Mouse (Mus musculus) embryonic facial prominence, embryonic 13.5 days (tissue): ENCODE measurements around the gene Prap1. TPM values are rescaled to one million over a fixed set of nuclear protein-coding genes. Genes with fewer than 3 reads are reported as not detected.

Experiments used
- ATAC-seq: fragments of 200-750 bp; cut with Nextera tagmentation; 2 replicates; pipeline ENCODE4 v1.8.0; 2017; ENCODE audit warnings: low read depth; ENCODE audit not compliant: insufficient number of reproducible peaks, insufficient read depth, low FRiP score, low TSS enrichment
- H3K27ac ChIP-seq: fragments of 300-500 bp; sonication (generic); 2 replicates; pipeline ENCODE4 v1.5.1; 2015; ENCODE audit warnings: moderate library complexity, mild to moderate bottlenecking, inconsistent platforms
- H3K27me3 ChIP-seq: fragments of 300-500 bp; sonication (generic); 2 replicates; pipeline ENCODE4 v1.6.1; 2015; ENCODE audit warnings: mild to moderate bottlenecking, inconsistent platforms
- H3K36me3 ChIP-seq: fragments of 300-500 bp; sonication (generic); 2 replicates; pipeline ENCODE4 v1.6.1; 2015; ENCODE audit warnings: mild to moderate bottlenecking, inconsistent platforms
- H3K4me1 ChIP-seq: fragments of 300-500 bp; sonication (generic); 2 replicates; pipeline ENCODE4 v1.6.1; 2015; ENCODE audit warnings: inconsistent platforms
- H3K4me2 ChIP-seq: fragments of 300-500 bp; sonication (generic); 2 replicates; pipeline ENCODE4 v1.6.1; 2015; ENCODE audit warnings: moderate library complexity, mild to moderate bottlenecking, inconsistent platforms
- H3K4me3 ChIP-seq: fragments of 300-500 bp; sonication (generic); 2 replicates; pipeline ENCODE4 v1.5.1; 2015; ENCODE audit warnings: mild to moderate bottlenecking, inconsistent platforms
- H3K9ac ChIP-seq: fragments of 300-500 bp; sonication (generic); 2 replicates; pipeline ENCODE4 v1.6.1; 2015; ENCODE audit warnings: mild to moderate bottlenecking, inconsistent platforms
- H3K9me3 ChIP-seq: fragments of 300-500 bp; sonication (generic); 2 replicates; pipeline ENCODE4 v1.6.1; 2016; ENCODE audit warnings: inconsistent platforms
- WGBS: fragments of 180-500 bp; shearing (Covaris S2); methylation state at CpG from one replicate; pipeline ENCODE4 v1.1.7; 2015; ENCODE audit warnings: mixed read lengths; 5-methylcytosine and 5-hydroxymethylcytosine counted together
- polyA plus RNA-seq: library from polyadenylated mRNA; unstranded; fragments of >200 nt; fragmentation: Nextera tagmentation; extraction: Ambion mirVana; gene quantifications from 2 replicates; pipeline ENCODE4 v1.2.1, GENCODE M21; 2015

Prap1 gene
- polyA plus RNA-seq, 1 experiment from 2014 or later: not detected

DNA sequence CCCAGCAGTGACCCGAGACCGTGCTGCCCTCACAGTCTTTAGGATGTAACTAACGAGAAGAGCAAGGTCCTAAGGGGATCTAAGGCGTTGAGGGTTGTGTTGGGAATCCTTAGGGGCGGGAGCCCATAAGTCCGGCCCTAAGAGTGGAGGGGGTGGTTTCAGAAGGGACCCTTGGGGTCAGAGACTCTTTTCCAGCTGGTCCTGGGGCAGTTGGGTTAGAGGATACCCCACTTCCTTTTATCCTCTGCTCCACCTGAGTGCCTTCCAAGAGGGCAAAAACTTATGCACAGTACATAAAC lies 31.4 kb upstream of the Prap1 start:
- Histone ChIP-seq H3K36me3 (no peaks in the 10 kb centered on the region), H3K27ac (no peak overlapping the region), H3K4me3 (peak overlapping the region; percentile 49), H3K27me3 (peaks cover 94% of the 10 kb centered on the region), H3K4me1 (peaks cover 19% of the 10 kb centered on the region), H3K9ac (peak overlapping the region; percentile 67; the same call in 1 of the 2 replicates), H3K4me2 (peak overlapping the region; percentile 95), H3K9me3 (no peaks in the 10 kb centered on the region)
- no peak for ATAC-seq
- 3% methylated on average over 6 of the region's 6 CpGs for WGBS

DNA sequence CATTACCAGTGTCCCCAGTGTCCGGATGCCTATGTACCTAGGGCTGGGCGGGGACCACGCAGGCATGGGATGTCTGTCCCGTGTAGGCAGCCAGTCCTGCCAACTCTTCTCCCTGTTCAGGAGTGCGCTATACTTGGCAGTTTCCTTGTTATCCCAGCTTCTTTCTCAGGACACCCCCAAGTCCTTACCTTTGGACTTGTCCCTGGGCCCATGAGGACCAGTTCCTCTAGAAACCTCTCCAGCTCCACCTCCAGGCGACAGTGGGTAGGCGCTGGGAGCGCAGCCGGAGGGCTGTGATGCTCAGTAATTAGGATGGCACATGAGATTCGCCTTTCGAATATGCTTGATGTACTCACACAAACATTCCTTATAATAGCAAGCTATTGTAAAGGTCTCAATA lies 30.9 kb upstream of the Prap1 start:
- ATAC-seq: no peak
- peaks cover 19% of the 10 kb centered on the region for H3K4me1 ChIP-seq

DNA sequence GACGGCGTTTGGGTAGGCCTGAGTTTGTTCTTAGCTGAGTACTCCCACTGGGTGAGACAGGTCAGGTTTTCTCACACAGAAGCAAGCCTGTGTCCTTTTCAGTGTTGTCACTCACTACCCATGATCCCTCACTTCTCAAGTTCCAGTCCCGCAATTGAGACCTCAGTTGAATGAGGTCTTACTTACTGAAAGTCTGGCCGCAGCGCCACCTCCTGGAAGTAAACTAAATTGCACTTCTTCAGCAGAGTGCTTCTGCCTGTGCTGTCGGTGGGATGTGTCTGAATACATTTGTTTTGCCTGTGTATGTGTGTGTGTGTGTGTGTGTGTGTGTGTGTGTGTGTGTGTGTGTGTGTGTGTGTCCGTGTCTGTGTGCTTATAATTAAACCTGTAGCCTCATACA lies 30.1 kb upstream of the Prap1 start:
- peaks cover 80% of the 10 kb centered on the region for H3K27me3 ChIP-seq
- no peak for ATAC-seq
- WGBS: 21% methylated on average over 7 of the region's 7 CpGs
- no peak overlapping the region for H3K4me2 ChIP-seq
- H3K27ac ChIP-seq: no peak overlapping the region
- H3K4me1 ChIP-seq: peaks cover 18% of the 10 kb centered on the region
- no peaks in the 10 kb centered on the region for H3K36me3 ChIP-seq
- H3K9ac ChIP-seq: no peak overlapping the region
- H3K9me3 ChIP-seq: no peaks in the 10 kb centered on the region
- H3K4me3 ChIP-seq: no peak overlapping the region

More for the DNA sequence above, 30.9 kb upstream of the Prap1 start:
- H3K9me3 ChIP-seq: no peaks in the 10 kb centered on the region
- H3K27me3 ChIP-seq: peaks cover 88% of the 10 kb centered on the region
- H3K27ac ChIP-seq: no peak overlapping the region
- no peak overlapping the region for H3K4me2 ChIP-seq
- WGBS: 19% methylated on average over 11 of the region's 11 CpGs
- H3K4me3 ChIP-seq: no peak overlapping the region
- no peaks in the 10 kb centered on the region for H3K36me3 ChIP-seq
- H3K9ac ChIP-seq: no peak overlapping the region

DNA sequence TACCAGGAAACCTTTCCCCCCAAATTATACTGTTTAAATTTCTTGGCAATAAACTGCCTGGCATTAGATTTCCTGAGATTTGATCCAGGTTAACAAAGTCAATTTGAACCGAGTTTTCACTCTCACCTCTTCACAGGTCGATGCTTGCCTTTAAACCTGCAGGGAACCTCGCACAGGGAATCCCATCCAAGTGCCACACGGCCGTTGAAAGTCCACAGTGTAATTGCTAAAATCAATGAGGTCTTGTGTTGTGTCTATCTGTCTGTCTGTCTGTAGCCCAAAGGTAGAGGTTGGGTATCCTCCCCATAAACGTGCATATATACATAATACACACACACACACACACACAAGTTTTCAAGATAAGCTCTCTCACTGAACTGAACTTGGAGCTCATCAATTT lies 25.8 kb upstream of the Prap1 start:
- Histone ChIP-seq H3K9ac (no peak overlapping the region), H3K4me2 (no peak overlapping the region), H3K27ac (no peak overlapping the region), H3K27me3 (peaks cover 66% of the 10 kb centered on the region), H3K4me1 (no peaks in the 10 kb centered on the region; the same call in 1 of the 2 replicates), H3K4me3 (no peak overlapping the region), H3K36me3 (no peaks in the 10 kb centered on the region), H3K9me3 (no peaks in the 10 kb centered on the region)
- 56% methylated on average over 6 of the region's 6 CpGs for WGBS
- no peak for ATAC-seq

DNA sequence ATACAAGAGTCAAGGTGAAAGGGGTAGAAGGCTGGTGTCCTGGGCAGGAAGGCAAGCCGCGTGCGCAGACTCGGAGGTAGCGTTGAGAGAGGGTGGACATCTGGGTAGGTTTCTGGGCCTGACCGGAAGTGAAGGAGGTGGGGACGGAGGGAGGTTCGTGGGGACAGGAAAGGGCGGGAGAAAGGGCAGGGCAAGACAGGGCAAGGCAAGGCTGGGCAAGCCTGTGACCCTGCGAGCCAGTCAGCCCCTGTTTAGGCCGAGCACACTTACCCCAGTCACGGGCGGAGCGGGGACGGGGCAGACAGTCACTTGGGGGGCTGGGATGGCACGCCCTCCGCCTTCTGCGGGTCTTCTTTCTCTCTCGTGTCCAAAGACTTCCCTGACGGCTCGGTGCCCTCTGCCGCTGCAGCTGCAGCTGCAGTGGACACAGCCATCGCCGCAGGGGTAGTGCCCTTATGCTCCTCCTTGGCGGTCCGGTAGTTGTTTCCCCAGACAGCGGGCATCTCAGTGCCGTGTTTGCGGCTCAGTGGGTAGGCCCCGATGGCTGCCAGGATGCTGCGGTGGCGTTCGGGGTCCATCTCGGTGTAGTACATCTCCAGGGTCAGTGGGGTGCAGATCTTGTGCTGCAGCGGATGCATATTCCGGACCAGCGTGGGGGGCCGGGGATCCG lies 23.0 kb upstream of the Prap1 start:
- ATAC-seq: no peak
- Histone ChIP-seq H3K9me3 (no peaks in the 10 kb centered on the region), H3K27me3 (peaks cover 48% of the 10 kb centered on the region), H3K27ac (no peak overlapping the region), H3K4me2 (peak overlapping the region; percentile 56), H3K4me3 (peak overlapping the region; percentile 31), H3K9ac (peak overlapping the region; percentile 54), H3K4me1 (no peaks in the 10 kb centered on the region; the same call in 1 of the 2 replicates), H3K36me3 (no peaks in the 10 kb centered on the region)
- WGBS: 31% methylated on average over 32 of the region's 39 CpGs

DNA sequence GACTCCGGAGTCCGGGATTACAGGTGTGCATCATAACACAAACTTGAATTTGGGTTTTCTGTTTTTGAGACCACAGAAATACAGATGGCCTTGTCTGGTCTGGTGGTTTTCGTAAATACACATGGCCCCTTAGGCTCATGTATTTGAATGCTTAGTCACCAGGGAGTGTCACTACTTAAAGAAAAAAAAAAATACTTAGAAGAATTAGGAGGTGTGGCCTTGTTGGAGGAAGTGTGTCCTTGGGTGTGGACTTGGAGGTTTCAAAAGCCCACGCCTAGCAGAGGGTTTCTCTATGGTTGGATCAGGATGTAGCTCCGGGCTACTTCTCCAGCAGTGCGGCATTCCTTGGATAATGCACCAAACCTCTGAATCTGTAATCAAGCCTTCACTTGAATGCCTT lies 15.5 kb upstream of the Prap1 start:
- H3K4me2 ChIP-seq: no peak overlapping the region
- no peak overlapping the region for H3K27ac ChIP-seq
- H3K9ac ChIP-seq: no peak overlapping the region
- H3K36me3 ChIP-seq: no peaks in the 10 kb centered on the region
- H3K27me3 ChIP-seq: peaks cover 46% of the 10 kb centered on the region
- no peak overlapping the region for H3K4me3 ChIP-seq
- H3K9me3 ChIP-seq: no peaks in the 10 kb centered on the region
- no peak for ATAC-seq
- H3K4me1 ChIP-seq: peaks cover 13% of the 10 kb centered on the region
- WGBS: 63% methylated on average over 6 of the region's 6 CpGs

DNA sequence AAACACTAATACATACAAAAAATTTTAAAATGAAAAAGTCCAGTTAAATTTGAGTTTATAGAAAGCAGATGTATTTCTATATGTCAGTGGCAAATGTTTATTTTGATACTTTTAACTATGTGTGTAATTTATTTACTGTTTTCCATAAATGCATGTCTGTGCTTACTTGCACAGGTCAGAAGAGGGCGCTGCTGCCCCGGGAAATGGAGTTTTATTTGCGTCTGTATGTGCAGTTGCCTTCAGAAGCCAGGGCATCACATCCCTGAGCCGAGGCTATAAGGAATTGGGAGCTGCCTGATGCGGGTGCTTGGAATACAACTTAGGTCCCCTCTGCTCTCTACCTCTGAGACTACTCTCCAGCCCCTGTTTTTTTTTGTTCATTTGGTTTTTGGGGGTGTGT lies 14.5 kb upstream of the Prap1 start:
- Histone ChIP-seq H3K4me1 (peaks cover 13% of the 10 kb centered on the region), H3K27me3 (peaks cover 50% of the 10 kb centered on the region), H3K9ac (no peak overlapping the region), H3K9me3 (no peaks in the 10 kb centered on the region), H3K27ac (no peak overlapping the region), H3K36me3 (no peaks in the 10 kb centered on the region), H3K4me2 (no peak overlapping the region), H3K4me3 (no peak overlapping the region)
- 9% methylated on average over 5 of the region's 5 CpGs for WGBS
- no peak for ATAC-seq

DNA sequence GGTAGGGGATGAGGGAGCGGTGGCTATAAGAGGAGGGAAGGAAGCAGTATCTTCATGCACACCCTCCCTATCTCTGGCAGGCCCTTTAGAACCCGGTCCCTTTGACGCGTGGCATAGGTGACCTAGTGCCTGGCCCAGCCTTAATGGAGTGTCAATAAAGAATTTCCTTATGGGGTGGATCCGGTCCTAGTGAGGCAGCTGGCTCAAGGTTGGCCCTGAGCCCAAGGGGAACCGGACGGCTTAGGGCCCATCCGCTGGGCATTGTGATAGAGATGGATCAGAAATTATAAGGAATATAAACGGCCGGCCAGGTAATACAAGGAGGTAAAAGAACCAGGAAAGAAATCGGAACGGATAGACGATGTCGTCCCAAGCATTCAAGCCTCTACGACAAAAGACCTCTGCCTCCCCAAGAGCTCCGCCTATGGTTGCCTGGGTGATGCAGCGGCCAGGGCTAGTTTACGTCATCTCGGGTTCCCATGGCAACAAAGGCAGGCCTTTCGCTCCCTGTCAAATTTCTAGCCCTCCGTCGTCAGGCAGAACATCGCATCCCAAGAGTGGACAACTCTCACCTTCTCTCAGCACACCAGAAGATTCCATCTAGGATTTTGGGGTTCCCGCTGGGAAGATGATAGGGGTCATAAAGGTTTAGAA lies 12.6 kb upstream of the Prap1 start:
- WGBS: 3% methylated on average over 24 of the region's 24 CpGs
- Histone ChIP-seq H3K36me3 (no peaks in the 10 kb centered on the region), H3K4me2 (peak overlapping the region; percentile 55), H3K9ac (0 out of 2 replicates have a peak overlapping the region, but pooled peaks have one; percentile 33), H3K4me1 (peaks cover 13% of the 10 kb centered on the region), H3K9me3 (no peaks in the 10 kb centered on the region), H3K27me3 (peaks cover 51% of the 10 kb centered on the region), H3K4me3 (peak overlapping the region; percentile 35), H3K27ac (no peak overlapping the region)
- no peak for ATAC-seq

DNA sequence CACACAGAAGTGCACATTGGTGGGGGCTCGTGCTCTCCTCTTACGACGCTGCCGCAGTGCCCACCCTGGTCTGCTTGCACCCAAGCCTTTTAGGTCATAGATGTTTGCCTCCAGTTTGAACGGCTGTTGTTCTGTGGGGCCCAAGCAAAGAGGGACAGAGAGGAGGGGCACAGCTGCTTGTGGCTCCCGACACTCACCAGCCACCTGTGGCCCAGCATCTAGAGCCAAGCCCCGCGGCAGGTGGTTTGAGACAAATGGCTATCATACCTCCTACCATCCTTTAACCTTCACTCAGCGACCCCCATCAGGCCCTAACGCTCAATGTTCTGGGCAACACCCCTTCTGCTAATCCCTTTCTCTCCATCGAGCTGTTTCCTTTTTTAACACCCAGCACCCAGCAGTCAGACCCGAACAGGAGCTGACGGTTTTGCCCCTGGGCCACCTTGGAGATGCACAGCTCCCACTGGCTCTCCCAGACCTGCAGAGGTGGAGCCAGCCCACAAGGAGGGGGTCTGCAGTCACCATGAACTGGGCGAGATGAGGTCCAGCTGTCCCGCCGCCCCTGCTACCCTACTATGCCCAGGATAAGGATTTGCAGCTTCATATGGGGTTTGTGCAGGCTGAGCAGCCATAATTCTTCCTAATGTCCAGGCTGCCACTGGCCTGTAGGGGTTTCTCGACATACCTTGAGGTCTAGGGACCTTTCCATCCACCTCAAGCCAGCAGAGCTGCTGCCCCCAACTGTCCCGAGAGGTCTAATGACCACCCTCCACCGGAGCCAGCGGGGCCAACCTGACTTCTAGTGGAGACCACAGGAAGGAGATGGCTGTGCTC lies 11.6 kb upstream of the Prap1 start:
- WGBS: 15% methylated on average over 20 of the region's 20 CpGs
- no peak for ATAC-seq
- peaks cover 48% of the 10 kb centered on the region for H3K27me3 ChIP-seq
- H3K4me1 ChIP-seq: peaks cover 13% of the 10 kb centered on the region
- H3K4me2 ChIP-seq: peak overlapping the region; percentile 55
- peak overlapping the region; percentile 35 for H3K4me3 ChIP-seq
- no peaks in the 10 kb centered on the region for H3K9me3 ChIP-seq
- no peak overlapping the region for H3K9ac ChIP-seq
- H3K27ac ChIP-seq: no peak overlapping the region
- H3K36me3 ChIP-seq: no peaks in the 10 kb centered on the region

DNA sequence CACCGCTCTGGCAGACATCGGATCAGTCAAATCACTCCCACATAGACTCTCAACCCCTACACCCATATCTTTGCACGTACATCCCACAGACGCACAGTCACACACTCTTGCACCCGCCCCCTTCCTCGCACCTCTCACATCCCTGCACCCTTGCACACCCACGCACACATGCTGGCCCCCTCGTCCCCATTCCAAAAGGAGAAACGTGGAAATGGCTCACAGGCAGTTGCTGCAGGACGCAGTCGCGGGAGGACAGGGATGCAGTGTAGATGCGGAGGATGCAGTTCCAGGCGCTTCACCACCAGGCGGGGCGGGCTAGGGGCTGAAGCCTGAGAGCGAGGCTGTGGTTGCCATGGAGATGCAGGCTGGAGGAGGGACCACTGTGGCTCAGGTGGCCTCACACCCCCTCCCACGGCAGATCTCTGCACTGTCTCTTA lies 10.9 kb upstream of the Prap1 start, which contains the start of gene Caly:
TSS of gene Caly (minus strand) at position 307 of the 437 bp plus-strand sequence.
- WGBS: 5% methylated on average over 18 of the region's 18 CpGs
- Histone ChIP-seq H3K36me3 (no peaks in the 10 kb centered on the region), H3K27me3 (peaks cover 48% of the 10 kb centered on the region), H3K4me3 (no peak within 1 kb of the TSS), H3K27ac (no peak within 1 kb of the TSS), H3K4me2 (peak within 1 kb of the TSS; percentile 55), H3K9ac (no peak within 1 kb of the TSS), H3K9me3 (no peaks in the 10 kb centered on the region), H3K4me1 (peaks cover 13% of the 10 kb centered on the region)
- ATAC-seq: peak; percentile 56; the same call in 1 of the 2 replicates

DNA sequence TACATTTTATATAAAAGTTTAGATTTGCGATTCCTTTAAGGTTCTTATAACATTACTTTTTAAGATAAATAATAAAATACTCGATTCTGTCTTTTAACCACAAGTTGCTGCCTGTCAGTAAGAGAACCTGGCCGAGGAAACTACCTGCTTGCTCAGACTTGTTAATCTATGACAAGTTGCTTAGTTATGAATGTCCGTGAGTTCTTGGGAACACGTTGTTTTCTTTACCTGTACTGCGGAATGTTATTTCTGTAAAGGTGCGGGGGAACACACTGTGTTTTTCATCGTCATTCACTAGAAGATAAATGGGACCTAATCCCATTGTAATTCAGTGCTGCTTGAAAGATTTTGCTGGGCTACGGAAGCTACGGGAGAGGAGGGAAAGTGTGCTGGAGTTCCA lies 2.6 kb upstream of the Prap1 start:
- ATAC-seq: no peak
- 66% methylated on average over 10 of the region's 10 CpGs for WGBS

More for the DNA sequence above, 2.6 kb upstream of the Prap1 start:
- no peak overlapping the region for H3K4me2 ChIP-seq
- H3K9ac ChIP-seq: no peak overlapping the region
- no peak overlapping the region; the same call in 1 of the 2 replicates for H3K27ac ChIP-seq
- no peaks in the 10 kb centered on the region for H3K27me3 ChIP-seq
- no peaks in the 10 kb centered on the region for H3K9me3 ChIP-seq
- peaks cover 7% of the 10 kb centered on the region; the same call in 1 of the 2 replicates for H3K4me1 ChIP-seq
- H3K36me3 ChIP-seq: no peaks in the 10 kb centered on the region
- no peak overlapping the region for H3K4me3 ChIP-seq
